Mouse (Mus musculus): ENCODE measurements around the gene Vegfc. TPM values are rescaled to one million over a fixed set of nuclear protein-coding genes. Genes with fewer than 3 reads are reported as not detected.
A peak's percentile ranks its signal among the peaks of the same experiment; 100 is the strongest.

Vegfc gene
- polyA plus RNA-seq, 1 experiment: 0.78 TPM

- Histone ChIP-seq H3K4me1 (ENCODE audit: control insufficient read depth, insufficient read depth, low read length) (no peaks in the 10 kb centered on the region), H3K27ac (ENCODE audit: insufficient read depth, low read depth, low read length) (no peak overlapping the region)
Measured at GRCm38 (mm10) chr8:54153240-54153639, 75.8 kb downstream of the Vegfc start.

GRCm38 (mm10) chr8:54163505-54163904, 86.1 kb downstream of the Vegfc start:
- H3K4me1 ChIP-seq (ENCODE audit: control insufficient read depth, insufficient read depth, low read length): no peaks in the 10 kb centered on the region
- TF ChIP-seq POLR2A (IDR thresholded peaks at IDR 0.05; ENCODE audit: borderline replicate concordance, low read depth, low read length): no peak
- no peak for TF ChIP-seq CTCF (IDR thresholded peaks at IDR 0.05; ENCODE audit: low read depth, low read length)
- H3K4me3 ChIP-seq (ENCODE audit: insufficient read depth, low read length): no peak overlapping the region
- H3K27ac ChIP-seq (ENCODE audit: insufficient read depth, low read depth, low read length): no peak overlapping the region

More at GRCm38 (mm10) chr8:54153240-54153639, 75.8 kb downstream of the Vegfc start:
- H3K4me3 ChIP-seq (ENCODE audit: insufficient read depth, low read length): no peak overlapping the region
- peak; percentile 63; the same call in 1 of the 2 replicates for TF ChIP-seq CTCF (IDR thresholded peaks at IDR 0.05; ENCODE audit: low read depth, low read length)
- no peak for TF ChIP-seq POLR2A (IDR thresholded peaks at IDR 0.05; ENCODE audit: borderline replicate concordance, low read depth, low read length)

GRCm38 (mm10) chr8:54185336-54185735, 107.9 kb downstream of the Vegfc start:
- Histone ChIP-seq H3K4me3 (ENCODE audit: insufficient read depth, low read length) (no peak overlapping the region), H3K27ac (ENCODE audit: insufficient read depth, low read depth, low read length) (no peak overlapping the region), H3K4me1 (ENCODE audit: control insufficient read depth, insufficient read depth, low read length) (no peaks in the 10 kb centered on the region)
- TF ChIP-seq CTCF (IDR thresholded peaks at IDR 0.05; ENCODE audit: low read depth, low read length) (no peak), POLR2A (IDR thresholded peaks at IDR 0.05; ENCODE audit: borderline replicate concordance, low read depth, low read length) (no peak)

GRCm38 (mm10) chr8:54185927-54186326, 108.5 kb downstream of the Vegfc start:
- Histone ChIP-seq H3K4me3 (ENCODE audit: insufficient read depth, low read length) (no peak overlapping the region), H3K27ac (ENCODE audit: insufficient read depth, low read depth, low read length) (no peak overlapping the region), H3K4me1 (ENCODE audit: control insufficient read depth, insufficient read depth, low read length) (no peaks in the 10 kb centered on the region)
- TF ChIP-seq POLR2A (IDR thresholded peaks at IDR 0.05; ENCODE audit: borderline replicate concordance, low read depth, low read length) (no peak), CTCF (IDR thresholded peaks at IDR 0.05; ENCODE audit: low read depth, low read length) (no peak)

- TF ChIP-seq CTCF (IDR thresholded peaks at IDR 0.05; ENCODE audit: low read depth, low read length): no peak
- no peak for TF ChIP-seq POLR2A (IDR thresholded peaks at IDR 0.05; ENCODE audit: borderline replicate concordance, low read depth, low read length)
- Histone ChIP-seq H3K27ac (ENCODE audit: insufficient read depth, low read depth, low read length) (no peak overlapping the region), H3K4me1 (ENCODE audit: control insufficient read depth, insufficient read depth, low read length) (no peaks in the 10 kb centered on the region), H3K4me3 (ENCODE audit: insufficient read depth, low read length) (no peak overlapping the region)
Measured at GRCm38 (mm10) chr8:54216250-54216649, 138.8 kb downstream of the Vegfc start.

GRCm38 (mm10) chr8:54228801-54229204, 151.4 kb downstream of the Vegfc start:
- TF ChIP-seq POLR2A (IDR thresholded peaks at IDR 0.05; ENCODE audit: borderline replicate concordance, low read depth, low read length): no peak
- TF ChIP-seq CTCF (IDR thresholded peaks at IDR 0.05; ENCODE audit: low read depth, low read length): no peak
- peaks cover 3% of the 10 kb centered on the region for H3K4me1 ChIP-seq (ENCODE audit: control insufficient read depth, insufficient read depth, low read length)
- H3K27ac ChIP-seq (ENCODE audit: insufficient read depth, low read depth, low read length): no peak overlapping the region
- H3K4me3 ChIP-seq (ENCODE audit: insufficient read depth, low read length): no peak overlapping the region

GRCm38 (mm10) chr8:54230638-54231037, 153.2 kb downstream of the Vegfc start:
- no peak overlapping the region for H3K27ac ChIP-seq (ENCODE audit: insufficient read depth, low read depth, low read length)
- TF ChIP-seq CTCF (IDR thresholded peaks at IDR 0.05; ENCODE audit: low read depth, low read length): no peak
- TF ChIP-seq POLR2A (IDR thresholded peaks at IDR 0.05; ENCODE audit: borderline replicate concordance, low read depth, low read length): no peak
- H3K4me3 ChIP-seq (ENCODE audit: insufficient read depth, low read length): no peak overlapping the region
- peaks cover 3% of the 10 kb centered on the region for H3K4me1 ChIP-seq (ENCODE audit: control insufficient read depth, insufficient read depth, low read length)

GRCm38 (mm10) chr8:54233316-54233715, 155.9 kb downstream of the Vegfc start:
- Histone ChIP-seq H3K4me3 (ENCODE audit: insufficient read depth, low read length) (no peak overlapping the region), H3K27ac (ENCODE audit: insufficient read depth, low read depth, low read length) (no peak overlapping the region), H3K4me1 (ENCODE audit: control insufficient read depth, insufficient read depth, low read length) (no peaks in the 10 kb centered on the region; the same call in 1 of the 2 replicates)
- no peak for TF ChIP-seq POLR2A (IDR thresholded peaks at IDR 0.05; ENCODE audit: borderline replicate concordance, low read depth, low read length)
- TF ChIP-seq CTCF (IDR thresholded peaks at IDR 0.05; ENCODE audit: low read depth, low read length): no peak

All from bone marrow macrophage, adult 2 months (primary cell).